Mouse (Mus musculus) testis, adult 2 months (tissue): Measurements from ENCODE around the gene Dnaaf1.

Experiments used
- CTCF ChIP-seq: fragments of 200-500 bp; IDR thresholded peaks from 2 replicates; pipeline ENCODE4 v1.5.1; 2012; ENCODE audit warnings: low read depth, mild to moderate bottlenecking, inconsistent platforms, low read length, moderate library complexity; ENCODE audit not compliant: control insufficient read depth, insufficient read depth, insufficient replicate concordance
- POLR2A ChIP-seq: fragments of 200-500 bp; IDR thresholded peaks from 2 replicates; pipeline ENCODE4 v1.6.1; 2012; ENCODE audit warnings: low read depth, mild to moderate bottlenecking, inconsistent platforms, low read length, moderate library complexity; ENCODE audit not compliant: control insufficient read depth

GRCm38 (mm10) chr8:119528762-119529161 lies 46.3 kb upstream of the Dnaaf1 start:
- TF ChIP-seq CTCF (no peak), POLR2A (no peak)
